Mouse (Mus musculus): ENCODE measurements at regions not wholly inside any gene's neighbourhood (a gene's known extent, or its start where the extent isn't known, plus 50 kb on each side); places are given as distances from the start of the nearest gene placed in this dataset.
"Not testable (repeated sequence)": the region's sequence is repeated elsewhere in the genome, so short reads cannot be mapped to it uniquely, and the experiment has no call there.

DNA sequence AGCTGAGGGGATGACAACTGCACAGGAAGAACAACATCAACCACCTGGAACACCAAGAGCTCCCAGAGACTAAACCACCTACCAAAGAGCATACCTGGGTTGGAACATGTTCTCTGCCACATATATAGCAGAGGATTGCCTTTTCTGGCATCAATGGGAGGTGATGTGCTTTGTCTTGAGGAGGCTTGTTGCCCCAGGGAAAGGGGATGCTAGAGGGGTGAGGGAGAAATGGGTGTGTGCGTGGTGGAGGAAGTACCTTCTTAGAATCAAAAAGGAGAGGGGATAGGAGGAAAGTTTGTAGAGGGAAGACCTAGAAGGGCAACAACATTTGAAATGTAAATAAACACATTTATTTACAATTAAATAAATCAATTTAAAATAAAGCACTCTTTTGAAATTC, 358.5 kb upstream of the Pfkp start:
- Histone ChIP-seq H3K9me3 (ENCODE audit: control insufficient read depth, low read length) (no peaks in the 10 kb centered on the region), H3K36me3 (ENCODE audit: control insufficient read depth, insufficient read depth, low read length) (no peaks in the 10 kb centered on the region), H3K27ac (ENCODE audit: low read depth, low read length) (no peak overlapping the region), H3K4me1 (ENCODE audit: control insufficient read depth, insufficient read depth, low read length) (no peaks in the 10 kb centered on the region), H3K27me3 (ENCODE audit: control insufficient read depth, insufficient read depth, low read length) (no peaks in the 10 kb centered on the region), H3K4me2 (ENCODE audit: low read depth) (no peak overlapping the region), H3K9ac (ENCODE audit: low read length) (no peak overlapping the region), H3K4me3 (ENCODE audit: low read depth, low read length) (no peak overlapping the region)
- ATAC-seq (ENCODE audit: insufficient read depth, low FRiP score, low TSS enrichment) = no peak
- WGBS = 88% methylated on average over 1 of the region's 1 CpGs
- DNase-seq (ENCODE audit: low spot score) = no peak

- not testable (repeated sequence) for ATAC-seq (ENCODE audit: insufficient read depth, low FRiP score, low TSS enrichment)
These were observed 350.1 kb upstream of the Pfkp start for GRCm38 (mm10) chr13:6998508-6999278.

DNA sequence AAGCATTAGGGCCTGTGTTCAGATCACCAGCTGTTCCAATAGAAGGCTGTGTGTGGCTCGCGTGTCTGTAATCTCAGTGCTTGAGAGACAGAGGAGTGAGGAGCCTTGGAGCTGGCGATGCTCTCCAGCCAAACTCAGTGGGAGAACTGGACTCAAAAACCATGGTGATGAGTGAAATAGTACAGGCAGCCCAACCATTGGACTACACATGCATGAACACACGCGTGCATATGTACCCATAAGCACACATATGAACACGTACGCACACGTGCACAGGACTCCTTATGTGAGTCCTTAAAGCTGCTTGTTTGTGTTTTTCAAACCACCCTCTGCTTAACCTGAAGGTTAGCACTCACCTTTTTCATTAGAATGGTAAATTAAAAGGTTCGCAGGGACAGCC, 349.5 kb upstream of the Pfkp start:
- no peak overlapping the region for H3K4me3 ChIP-seq (ENCODE audit: low read depth, low read length)
- H3K9me3 ChIP-seq (ENCODE audit: control insufficient read depth, low read length) = no peaks in the 10 kb centered on the region
- H3K27ac ChIP-seq (ENCODE audit: low read depth, low read length) = no peak overlapping the region
- no peaks in the 10 kb centered on the region for H3K36me3 ChIP-seq (ENCODE audit: control insufficient read depth, insufficient read depth, low read length)
- no peak for DNase-seq (ENCODE audit: low spot score)
- no peak for ATAC-seq (ENCODE audit: insufficient read depth, low FRiP score, low TSS enrichment)
- WGBS = 87% methylated on average over 9 of the region's 9 CpGs
- H3K9ac ChIP-seq (ENCODE audit: low read length) = no peak overlapping the region
- no peaks in the 10 kb centered on the region for H3K4me1 ChIP-seq (ENCODE audit: control insufficient read depth, insufficient read depth, low read length)
- H3K4me2 ChIP-seq (ENCODE audit: low read depth) = no peak overlapping the region
- no peaks in the 10 kb centered on the region for H3K27me3 ChIP-seq (ENCODE audit: control insufficient read depth, insufficient read depth, low read length)

More at GRCm38 (mm10) chr13:6998508-6999278, 350.1 kb upstream of the Pfkp start:
- DNase-seq (ENCODE audit: low spot score); H3K4me2 ChIP-seq (ENCODE audit: low read depth); H3K9me3 ChIP-seq (ENCODE audit: control insufficient read depth, low read length); H3K27me3 ChIP-seq (ENCODE audit: control insufficient read depth, insufficient read depth, low read length); H3K36me3 ChIP-seq (ENCODE audit: control insufficient read depth, insufficient read depth, low read length); H3K27ac ChIP-seq (ENCODE audit: low read depth, low read length); H3K9ac ChIP-seq (ENCODE audit: low read length); H3K4me1 ChIP-seq (ENCODE audit: control insufficient read depth, insufficient read depth, low read length); H3K4me3 ChIP-seq (ENCODE audit: low read depth, low read length): not testable (repeated sequence)
- WGBS = 64% methylated on average over 10 of the region's 10 CpGs

DNA sequence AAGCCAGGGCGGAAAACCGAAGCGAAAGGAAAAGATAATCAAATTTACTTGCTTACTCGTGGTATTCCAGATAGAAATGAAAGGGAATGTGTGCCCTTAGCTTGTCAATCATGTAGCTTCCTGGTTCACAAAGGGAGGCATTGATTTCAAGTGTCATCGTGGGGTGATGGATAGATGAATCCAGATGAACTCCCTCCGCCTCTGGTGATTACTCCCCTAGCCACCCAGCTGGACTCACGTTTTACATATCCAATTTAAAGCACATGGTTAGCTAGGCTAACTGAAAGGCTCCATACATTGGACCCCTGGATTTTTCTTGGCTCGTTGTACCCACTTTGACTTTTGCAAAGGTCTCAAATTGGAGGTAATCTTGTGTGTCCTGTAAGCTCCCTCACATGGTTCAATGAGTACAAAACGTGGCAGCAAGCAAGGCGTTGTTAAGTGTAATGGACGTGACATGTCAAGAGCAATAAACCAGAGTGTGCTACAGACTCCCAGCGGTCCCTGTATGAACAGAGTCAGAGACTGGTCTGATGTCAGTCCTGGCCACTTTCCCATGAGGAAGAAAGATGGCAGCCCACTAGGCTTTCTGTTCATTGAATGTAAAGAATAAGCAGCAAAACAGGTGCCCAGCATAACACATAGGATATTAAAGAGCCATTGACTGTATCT, 343.9 kb upstream of the Pfkp start:
- ATAC-seq (ENCODE audit: insufficient read depth, low FRiP score, low TSS enrichment) (peak; percentile 46), DNase-seq (ENCODE audit: low spot score) (peak; percentile 23)
- no peaks in the 10 kb centered on the region for H3K4me1 ChIP-seq (ENCODE audit: control insufficient read depth, insufficient read depth, low read length)
- no peaks in the 10 kb centered on the region for H3K27me3 ChIP-seq (ENCODE audit: control insufficient read depth, insufficient read depth, low read length)
- no peak overlapping the region for H3K4me2 ChIP-seq (ENCODE audit: low read depth)
- WGBS = 54% methylated on average over 12 of the region's 12 CpGs
- no peak overlapping the region for H3K4me3 ChIP-seq (ENCODE audit: low read depth, low read length)
- H3K9ac ChIP-seq (ENCODE audit: low read length) = no peak overlapping the region
- H3K27ac ChIP-seq (ENCODE audit: low read depth, low read length) = no peak overlapping the region
- no peaks in the 10 kb centered on the region for H3K9me3 ChIP-seq (ENCODE audit: control insufficient read depth, low read length)
- H3K36me3 ChIP-seq (ENCODE audit: control insufficient read depth, insufficient read depth, low read length) = no peaks in the 10 kb centered on the region

GRCm38 (mm10) chr13:6991714-6992113, 343.1 kb upstream of the Pfkp start:
- Histone ChIP-seq H3K36me3 (ENCODE audit: control insufficient read depth, insufficient read depth, low read length) (no peaks in the 10 kb centered on the region), H3K27me3 (ENCODE audit: control insufficient read depth, insufficient read depth, low read length) (no peaks in the 10 kb centered on the region), H3K4me3 (ENCODE audit: low read depth, low read length) (no peak overlapping the region), H3K9ac (ENCODE audit: low read length) (no peak overlapping the region), H3K27ac (ENCODE audit: low read depth, low read length) (no peak overlapping the region), H3K4me2 (ENCODE audit: low read depth) (no peak overlapping the region), H3K4me1 (ENCODE audit: control insufficient read depth, insufficient read depth, low read length) (no peaks in the 10 kb centered on the region), H3K9me3 (ENCODE audit: control insufficient read depth, low read length) (no peaks in the 10 kb centered on the region)
- 37% methylated on average over 2 of the region's 2 CpGs for WGBS
- DNase-seq (ENCODE audit: low spot score) = no peak
- peak; percentile 69 for ATAC-seq (ENCODE audit: insufficient read depth, low FRiP score, low TSS enrichment)

GRCm38 (mm10) chr13:6985012-6985996, 336.7 kb upstream of the Pfkp start:
- WGBS = 76% methylated on average over 23 of the region's 23 CpGs
- Histone ChIP-seq H3K4me2 (ENCODE audit: low read depth) (no peak overlapping the region), H3K27ac (ENCODE audit: low read depth, low read length) (no peak overlapping the region), H3K27me3 (ENCODE audit: control insufficient read depth, insufficient read depth, low read length) (no peaks in the 10 kb centered on the region), H3K9ac (ENCODE audit: low read length) (no peak overlapping the region), H3K36me3 (ENCODE audit: control insufficient read depth, insufficient read depth, low read length) (no peaks in the 10 kb centered on the region), H3K4me3 (ENCODE audit: low read depth, low read length) (no peak overlapping the region), H3K9me3 (ENCODE audit: control insufficient read depth, low read length) (no peaks in the 10 kb centered on the region), H3K4me1 (ENCODE audit: control insufficient read depth, insufficient read depth, low read length) (no peaks in the 10 kb centered on the region)
- DNase-seq (ENCODE audit: low spot score) (no peak), ATAC-seq (ENCODE audit: insufficient read depth, low FRiP score, low TSS enrichment) (no peak)

- 64% methylated on average over 3 of the region's 3 CpGs for WGBS
These were observed 307.1 kb upstream of the Pfkp start for GRCm38 (mm10) chr13:6955713-6956112.

GRCm38 (mm10) chr13:6924136-6924535, 275.6 kb upstream of the Pfkp start:
- Histone ChIP-seq H3K9ac (ENCODE audit: low read length) (no peak overlapping the region), H3K36me3 (ENCODE audit: control insufficient read depth, insufficient read depth, low read length) (no peaks in the 10 kb centered on the region), H3K4me2 (ENCODE audit: low read depth) (no peak overlapping the region), H3K27me3 (ENCODE audit: control insufficient read depth, insufficient read depth, low read length) (no peaks in the 10 kb centered on the region), H3K27ac (ENCODE audit: low read depth, low read length) (no peak overlapping the region), H3K4me1 (ENCODE audit: control insufficient read depth, insufficient read depth, low read length) (no peaks in the 10 kb centered on the region), H3K4me3 (ENCODE audit: low read depth, low read length) (no peak overlapping the region), H3K9me3 (ENCODE audit: control insufficient read depth, low read length) (no peaks in the 10 kb centered on the region)
- ATAC-seq (ENCODE audit: insufficient read depth, low FRiP score, low TSS enrichment) (no peak), DNase-seq (ENCODE audit: low spot score) (no peak)

More at GRCm38 (mm10) chr13:6955713-6956112, 307.1 kb upstream of the Pfkp start:
- H3K9ac ChIP-seq (ENCODE audit: low read length) = no peak overlapping the region
- no peak overlapping the region for H3K4me2 ChIP-seq (ENCODE audit: low read depth)
- H3K36me3 ChIP-seq (ENCODE audit: control insufficient read depth, insufficient read depth, low read length) = no peaks in the 10 kb centered on the region
- H3K4me3 ChIP-seq (ENCODE audit: low read depth, low read length) = no peak overlapping the region
- no peaks in the 10 kb centered on the region for H3K9me3 ChIP-seq (ENCODE audit: control insufficient read depth, low read length)
- ATAC-seq (ENCODE audit: insufficient read depth, low FRiP score, low TSS enrichment) (no peak), DNase-seq (ENCODE audit: low spot score) (no peak)
- H3K4me1 ChIP-seq (ENCODE audit: control insufficient read depth, insufficient read depth, low read length) = no peaks in the 10 kb centered on the region
- H3K27ac ChIP-seq (ENCODE audit: low read depth, low read length) = no peak overlapping the region
- H3K27me3 ChIP-seq (ENCODE audit: control insufficient read depth, insufficient read depth, low read length) = no peaks in the 10 kb centered on the region
